Mouse (Mus musculus) midbrain, embryonic 13.5 days (tissue): ENCODE results near the gene Galnt18. TPM values are rescaled to one million over a fixed set of nuclear protein-coding genes. Genes with fewer than 3 reads are reported as not detected.

Experiments used
- ATAC-seq: fragments of 200-750 bp; cut with Nextera tagmentation; 2 replicates; pipeline ENCODE4 v1.8.0; 2017; ENCODE audit warnings: mild to moderate bottlenecking, moderate TSS enrichment, moderate library complexity
- H3K27ac ChIP-seq: fragments of 300-500 bp; sonication (generic); 2 replicates; pipeline ENCODE4 v1.5.1; 2015; ENCODE audit warnings: inconsistent platforms, mild to moderate bottlenecking, moderate library complexity
- H3K27me3 ChIP-seq: fragments of 300-500 bp; sonication (generic); 2 replicates; pipeline ENCODE4 v1.6.1; 2015; ENCODE audit warnings: mild to moderate bottlenecking, inconsistent platforms
- H3K36me3 ChIP-seq: fragments of 300-500 bp; sonication (generic); 2 replicates; pipeline ENCODE4 v1.6.1; 2015; ENCODE audit warnings: mild to moderate bottlenecking, inconsistent platforms
- H3K4me1 ChIP-seq: fragments of 300-500 bp; sonication (generic); replicated peaks from 2 replicates; pipeline ENCODE4 v1.6.1; 2015; ENCODE audit warnings: inconsistent platforms
- H3K4me2 ChIP-seq: fragments of 300-500 bp; sonication (generic); replicated peaks from 2 replicates; pipeline ENCODE4 v1.6.1; 2015; ENCODE audit warnings: moderate library complexity, mild to moderate bottlenecking, inconsistent platforms
- H3K4me3 ChIP-seq: fragments of 300-500 bp; sonication (generic); replicated peaks from 2 replicates; pipeline ENCODE4 v1.5.1; 2015; ENCODE audit warnings: mild to moderate bottlenecking, inconsistent platforms
- H3K9ac ChIP-seq: fragments of 300-500 bp; sonication (generic); replicated peaks from 2 replicates; pipeline ENCODE4 v1.6.1; 2015; ENCODE audit warnings: mild to moderate bottlenecking, inconsistent platforms
- H3K9me3 ChIP-seq: fragments of 300-500 bp; sonication (generic); 2 replicates; pipeline ENCODE4 v1.6.1; 2016; ENCODE audit warnings: mild to moderate bottlenecking, inconsistent platforms
- WGBS: fragments of 180-500 bp; shearing (Covaris S2); methylation state at CpG from one replicate; pipeline ENCODE4 v1.1.7; 2015; 5-methylcytosine and 5-hydroxymethylcytosine counted together
- polyA plus RNA-seq: library from polyadenylated mRNA; unstranded; fragments of >200 nt; fragmentation: Nextera tagmentation; extraction: Ambion mirVana; gene quantifications from 2 replicates; pipeline ENCODE4 v1.2.1, GENCODE M21; 2015

The Galnt18 gene
- polyA plus RNA-seq, 1 experiment from 2014 or later, result 11.0 TPM

GRCm38 (mm10) chr7:111663139-111664073 lies 116.4 kb downstream of the Galnt18 start:
- H3K27ac ChIP-seq, result no peak overlapping the region

GRCm38 (mm10) chr7:111658579-111658978 lies 121.2 kb downstream of the Galnt18 start:
- Histone ChIP-seq H3K4me2 (no peak overlapping the region), H3K27me3 (no peaks in the 10 kb centered on the region), H3K36me3 (no peaks in the 10 kb centered on the region), H3K4me1 (peaks cover 9% of the 10 kb centered on the region; the same call in 1 of the 2 replicates), H3K9me3 (no peaks in the 10 kb centered on the region), H3K9ac (no peak overlapping the region), H3K4me3 (no peak overlapping the region), H3K27ac (no peak overlapping the region)
- 59% methylated on average over 4 of the region's 4 CpGs for WGBS
- ATAC-seq, result no peak

More at GRCm38 (mm10) chr7:111663139-111664073, 116.4 kb downstream of the Galnt18 start:
- 60% methylated on average over 14 of the region's 14 CpGs for WGBS
- Histone ChIP-seq H3K4me1 (peaks cover 15% of the 10 kb centered on the region; the same call in 1 of the 2 replicates), H3K27me3 (no peaks in the 10 kb centered on the region), H3K9ac (no peak overlapping the region), H3K4me2 (no peak overlapping the region), H3K4me3 (no peak overlapping the region), H3K9me3 (no peaks in the 10 kb centered on the region), H3K36me3 (no peaks in the 10 kb centered on the region)
- no peak for ATAC-seq

GRCm38 (mm10) chr7:111655002-111655401 lies 124.8 kb downstream of the Galnt18 start:
- Histone ChIP-seq H3K9me3 (no peaks in the 10 kb centered on the region), H3K4me2 (no peak overlapping the region), H3K4me3 (no peak overlapping the region), H3K27ac (no peak overlapping the region), H3K9ac (no peak overlapping the region), H3K4me1 (no peaks in the 10 kb centered on the region), H3K27me3 (no peaks in the 10 kb centered on the region), H3K36me3 (no peaks in the 10 kb centered on the region)
- no peak for ATAC-seq
- WGBS, result 92% methylated on average over 8 of the region's 8 CpGs

- no peaks in the 10 kb centered on the region for H3K4me1 ChIP-seq
- H3K27me3 ChIP-seq, result no peaks in the 10 kb centered on the region
- H3K27ac ChIP-seq, result no peak overlapping the region
- no peak overlapping the region for H3K4me3 ChIP-seq
- no peak for ATAC-seq
- no peaks in the 10 kb centered on the region for H3K36me3 ChIP-seq
- H3K9ac ChIP-seq, result no peak overlapping the region
- H3K9me3 ChIP-seq, result no peaks in the 10 kb centered on the region
- H3K4me2 ChIP-seq, result no peak overlapping the region
Observed at GRCm38 (mm10) chr7:111654526-111654925, 125.3 kb downstream of the Galnt18 start.

- H3K4me1 ChIP-seq, result peaks cover 5% of the 10 kb centered on the region; the same call in 1 of the 2 replicates
- H3K27ac ChIP-seq, result no peak overlapping the region
- no peaks in the 10 kb centered on the region for H3K27me3 ChIP-seq
- no peaks in the 10 kb centered on the region for H3K9me3 ChIP-seq
- H3K9ac ChIP-seq, result no peak overlapping the region
- no peak overlapping the region for H3K4me2 ChIP-seq
- no peaks in the 10 kb centered on the region for H3K36me3 ChIP-seq
- no peak for ATAC-seq
- H3K4me3 ChIP-seq, result no peak overlapping the region
Observed at GRCm38 (mm10) chr7:111644362-111644761, 135.4 kb downstream of the Galnt18 start.

- Histone ChIP-seq H3K27ac (no peak overlapping the region), H3K4me1 (peaks cover 14% of the 10 kb centered on the region), H3K4me3 (no peak overlapping the region), H3K36me3 (no peaks in the 10 kb centered on the region), H3K4me2 (no peak overlapping the region), H3K27me3 (no peaks in the 10 kb centered on the region), H3K9ac (no peak overlapping the region), H3K9me3 (no peaks in the 10 kb centered on the region)
- ATAC-seq, result no peak
- 78% methylated on average over 2 of the region's 2 CpGs for WGBS
Observed at GRCm38 (mm10) chr7:111638899-111639298, 140.9 kb downstream of the Galnt18 start.

- H3K36me3 ChIP-seq, result no peaks in the 10 kb centered on the region
- H3K9ac ChIP-seq, result no peak overlapping the region
- no peaks in the 10 kb centered on the region for H3K27me3 ChIP-seq
- 85% methylated on average over 5 of the region's 5 CpGs for WGBS
- H3K4me3 ChIP-seq, result no peak overlapping the region
- no peaks in the 10 kb centered on the region for H3K9me3 ChIP-seq
- no peak for ATAC-seq
- no peak overlapping the region for H3K4me2 ChIP-seq
- peaks cover 14% of the 10 kb centered on the region for H3K4me1 ChIP-seq
- no peak overlapping the region for H3K27ac ChIP-seq
Observed at GRCm38 (mm10) chr7:111638465-111638864, 141.3 kb downstream of the Galnt18 start.

GRCm38 (mm10) chr7:111637866-111638448 lies 141.8 kb downstream of the Galnt18 start:
- Histone ChIP-seq H3K4me1 (peaks cover 14% of the 10 kb centered on the region), H3K4me2 (no peak overlapping the region), H3K9me3 (no peaks in the 10 kb centered on the region), H3K27me3 (no peaks in the 10 kb centered on the region), H3K36me3 (no peaks in the 10 kb centered on the region), H3K27ac (no peak overlapping the region), H3K4me3 (no peak overlapping the region), H3K9ac (no peak overlapping the region)
- WGBS, result 75% methylated on average over 2 of the region's 2 CpGs
- ATAC-seq, result no peak

- H3K27ac ChIP-seq, result no peak overlapping the region
- H3K27me3 ChIP-seq, result no peaks in the 10 kb centered on the region
- peaks cover 14% of the 10 kb centered on the region for H3K4me1 ChIP-seq
- H3K4me2 ChIP-seq, result no peak overlapping the region
- H3K4me3 ChIP-seq, result no peak overlapping the region
- H3K9ac ChIP-seq, result no peak overlapping the region
- H3K9me3 ChIP-seq, result no peaks in the 10 kb centered on the region
- WGBS, result 81% methylated on average over 5 of the region's 5 CpGs
- H3K36me3 ChIP-seq, result no peaks in the 10 kb centered on the region
- ATAC-seq, result no peak
Observed at GRCm38 (mm10) chr7:111636503-111636902, 143.3 kb downstream of the Galnt18 start.

GRCm38 (mm10) chr7:111631265-111631664 lies 148.5 kb downstream of the Galnt18 start:
- Histone ChIP-seq H3K9ac (no peak overlapping the region), H3K4me3 (no peak overlapping the region), H3K9me3 (no peaks in the 10 kb centered on the region), H3K27ac (no peak overlapping the region), H3K36me3 (no peaks in the 10 kb centered on the region), H3K4me1 (peaks cover 3% of the 10 kb centered on the region), H3K27me3 (no peaks in the 10 kb centered on the region), H3K4me2 (no peak overlapping the region)
- WGBS, result 87% methylated on average over 4 of the region's 4 CpGs
- ATAC-seq, result no peak

- H3K4me1 ChIP-seq, result peaks cover 8% of the 10 kb centered on the region
- H3K4me2 ChIP-seq, result no peak overlapping the region
- H3K4me3 ChIP-seq, result no peak overlapping the region
- peak overlapping the region; percentile 44; the same call in 1 of the 2 replicates for H3K27ac ChIP-seq
- no peak overlapping the region for H3K9ac ChIP-seq
- H3K9me3 ChIP-seq, result no peaks in the 10 kb centered on the region
- ATAC-seq, result peak; percentile 77
- WGBS, result 72% methylated on average over 2 of the region's 2 CpGs
- H3K36me3 ChIP-seq, result no peaks in the 10 kb centered on the region
- H3K27me3 ChIP-seq, result no peaks in the 10 kb centered on the region
Observed at GRCm38 (mm10) chr7:111626232-111626631, 153.5 kb downstream of the Galnt18 start.

GRCm38 (mm10) chr7:111625736-111626135 lies 154.0 kb downstream of the Galnt18 start:
- no peak for ATAC-seq
- no peak overlapping the region for H3K4me3 ChIP-seq
- H3K9ac ChIP-seq, result no peak overlapping the region
- 76% methylated on average over 5 of the region's 5 CpGs for WGBS
- H3K27ac ChIP-seq, result peak overlapping the region; percentile 44; the same call in 1 of the 2 replicates
- H3K9me3 ChIP-seq, result no peaks in the 10 kb centered on the region
- H3K4me1 ChIP-seq, result peaks cover 8% of the 10 kb centered on the region
- no peaks in the 10 kb centered on the region for H3K36me3 ChIP-seq
- no peak overlapping the region for H3K4me2 ChIP-seq
- H3K27me3 ChIP-seq, result no peaks in the 10 kb centered on the region
